Mouse (Mus musculus): ENCODE data around the gene Fut9. TPM values are rescaled to one million over a fixed set of nuclear protein-coding genes. Genes with fewer than 3 reads are reported as not detected.
A peak's percentile ranks its signal among the peaks of the same experiment; 100 is the strongest.

Gene Fut9
- polyA plus RNA-seq (2016; fragmentation: Nextera tagmentation; extraction: Ambion mirVana): 2.6 and 2.9 TPM in 2 replicates

- Histone ChIP-seq H3K27me3 (ENCODE audit: low read depth, poor library complexity, severe bottlenecking) (peaks cover 11% of the 10 kb centered on the region), H3K4me3 (peak within 1 kb of the TSS; percentile 73), H3K4me1 (peaks cover 20% of the 10 kb centered on the region), H3K36me3 (no peaks in the 10 kb centered on the region), H3K27ac (replicated peaks) (peak within 1 kb of the TSS; percentile 93), H3K9me3 (replicated peaks) (no peaks in the 10 kb centered on the region)
- DNase-seq (ENCODE audit: low spot score): peak; percentile 83
- under 1% methylated on average over 52 of the region's 52 CpGs for WGBS
Observed at GRCm38 (mm10) chr4:25799476-25800283, at the start of gene Fut9. TSS of gene Fut9 (minus strand) at chr4:25800244.

- Histone ChIP-seq H3K27me3 (ENCODE audit: low read depth, poor library complexity, severe bottlenecking) (no peaks in the 10 kb centered on the region), H3K4me3 (no peak overlapping the region), H3K4me1 (no peaks in the 10 kb centered on the region), H3K9me3 (replicated peaks) (no peaks in the 10 kb centered on the region), H3K27ac (replicated peaks) (no peak overlapping the region), H3K36me3 (no peaks in the 10 kb centered on the region)
- 92% methylated on average over 7 of the region's 7 CpGs for WGBS
- DNase-seq (ENCODE audit: low spot score): no peak
Observed at GRCm38 (mm10) chr4:25815783-25816182, 15.7 kb upstream of the Fut9 start.

GRCm38 (mm10) chr4:25813340-25813739 lies 13.3 kb upstream of the Fut9 start:
- Histone ChIP-seq H3K4me3 (no peak overlapping the region), H3K4me1 (no peaks in the 10 kb centered on the region), H3K27me3 (ENCODE audit: low read depth, poor library complexity, severe bottlenecking) (no peaks in the 10 kb centered on the region), H3K9me3 (replicated peaks) (no peaks in the 10 kb centered on the region), H3K27ac (replicated peaks) (no peak overlapping the region), H3K36me3 (no peaks in the 10 kb centered on the region)
- DNase-seq (ENCODE audit: low spot score): no peak
- 88% methylated on average over 1 of the region's 1 CpGs for WGBS

GRCm38 (mm10) chr4:25810058-25810457 lies 10.0 kb upstream of the Fut9 start:
- Histone ChIP-seq H3K9me3 (replicated peaks) (no peaks in the 10 kb centered on the region), H3K27me3 (ENCODE audit: low read depth, poor library complexity, severe bottlenecking) (no peaks in the 10 kb centered on the region)
- WGBS: 94% methylated on average over 1 of the region's 1 CpGs

GRCm38 (mm10) chr4:25801751-25802150 lies 1.7 kb upstream of the Fut9 start:
- no peaks in the 10 kb centered on the region for H3K36me3 ChIP-seq
- 94% methylated on average over 2 of the region's 2 CpGs for WGBS

More at GRCm38 (mm10) chr4:25810058-25810457, 10.0 kb upstream of the Fut9 start:
- H3K27ac ChIP-seq (replicated peaks): no peak overlapping the region
- H3K4me1 ChIP-seq: no peaks in the 10 kb centered on the region
- H3K4me3 ChIP-seq: no peak overlapping the region
- no peaks in the 10 kb centered on the region for H3K36me3 ChIP-seq
- no peak for DNase-seq (ENCODE audit: low spot score)

GRCm38 (mm10) chr4:25800284-25800616 lies 206 bp upstream of the Fut9 start:
- Histone ChIP-seq H3K27me3 (ENCODE audit: low read depth, poor library complexity, severe bottlenecking) (peaks cover 11% of the 10 kb centered on the region), H3K4me3 (peak overlapping the region; percentile 73), H3K9me3 (replicated peaks) (no peaks in the 10 kb centered on the region), H3K4me1 (peaks cover 20% of the 10 kb centered on the region), H3K27ac (replicated peaks) (peak overlapping the region; percentile 93), H3K36me3 (no peaks in the 10 kb centered on the region)
- DNase-seq (ENCODE audit: low spot score): no peak
- 4% methylated on average over 5 of the region's 5 CpGs for WGBS

More at GRCm38 (mm10) chr4:25801751-25802150, 1.7 kb upstream of the Fut9 start:
- Histone ChIP-seq H3K27me3 (ENCODE audit: low read depth, poor library complexity, severe bottlenecking) (peaks cover 11% of the 10 kb centered on the region), H3K4me3 (no peak overlapping the region), H3K4me1 (peaks cover 20% of the 10 kb centered on the region), H3K9me3 (replicated peaks) (no peaks in the 10 kb centered on the region), H3K27ac (replicated peaks) (no peak overlapping the region)
- no peak for DNase-seq (ENCODE audit: low spot score)

GRCm38 (mm10) chr4:25799051-25799475 lies 981 bp downstream of the Fut9 start:
- 2% methylated on average over 7 of the region's 7 CpGs for WGBS
- no peak for DNase-seq (ENCODE audit: low spot score)
- no peaks in the 10 kb centered on the region for H3K9me3 ChIP-seq (replicated peaks)
- H3K27me3 ChIP-seq (ENCODE audit: low read depth, poor library complexity, severe bottlenecking): peaks cover 11% of the 10 kb centered on the region
- H3K27ac ChIP-seq (replicated peaks): peak overlapping the region; percentile 93
- H3K4me1 ChIP-seq: peaks cover 20% of the 10 kb centered on the region
- peak overlapping the region; percentile 73 for H3K4me3 ChIP-seq
- H3K36me3 ChIP-seq: no peaks in the 10 kb centered on the region

- Histone ChIP-seq H3K27ac (replicated peaks) (no peak overlapping the region), H3K4me1 (peaks cover 23% of the 10 kb centered on the region), H3K36me3 (no peaks in the 10 kb centered on the region), H3K27me3 (ENCODE audit: low read depth, poor library complexity, severe bottlenecking) (peaks cover 11% of the 10 kb centered on the region), H3K4me3 (peak overlapping the region; percentile 73), H3K9me3 (replicated peaks) (no peaks in the 10 kb centered on the region)
- no peak for DNase-seq (ENCODE audit: low spot score)
- WGBS: 17% methylated on average over 10 of the region's 10 CpGs
Observed at GRCm38 (mm10) chr4:25798412-25798811, 1.6 kb downstream of the Fut9 start.

- H3K36me3 ChIP-seq: no peaks in the 10 kb centered on the region
- no peaks in the 10 kb centered on the region for H3K9me3 ChIP-seq (replicated peaks)
- WGBS: 46% methylated on average over 3 of the region's 3 CpGs
- H3K4me1 ChIP-seq: peaks cover 23% of the 10 kb centered on the region
- H3K4me3 ChIP-seq: no peak overlapping the region
- DNase-seq (ENCODE audit: low spot score): no peak
- peaks cover 8% of the 10 kb centered on the region for H3K27me3 ChIP-seq (ENCODE audit: low read depth, poor library complexity, severe bottlenecking)
- H3K27ac ChIP-seq (replicated peaks): no peak overlapping the region
Observed at GRCm38 (mm10) chr4:25796149-25796548, 3.9 kb downstream of the Fut9 start.

- Histone ChIP-seq H3K4me3 (no peak overlapping the region), H3K27me3 (ENCODE audit: low read depth, poor library complexity, severe bottlenecking) (no peaks in the 10 kb centered on the region), H3K4me1 (no peaks in the 10 kb centered on the region), H3K36me3 (no peaks in the 10 kb centered on the region), H3K27ac (replicated peaks) (no peak overlapping the region), H3K9me3 (replicated peaks) (no peaks in the 10 kb centered on the region)
- no peak for DNase-seq (ENCODE audit: low spot score)
- WGBS: 97% methylated on average over 4 of the region's 4 CpGs
Observed at GRCm38 (mm10) chr4:25785276-25785675, 14.8 kb downstream of the Fut9 start.

- 26% methylated on average over 3 of the region's 3 CpGs for WGBS
- no peak for DNase-seq (ENCODE audit: low spot score)
- H3K9me3 ChIP-seq (replicated peaks): no peaks in the 10 kb centered on the region
- no peaks in the 10 kb centered on the region for H3K27me3 ChIP-seq (ENCODE audit: low read depth, poor library complexity, severe bottlenecking)
- peaks cover 12% of the 10 kb centered on the region for H3K4me1 ChIP-seq
- no peaks in the 10 kb centered on the region for H3K36me3 ChIP-seq
- H3K27ac ChIP-seq (replicated peaks): no peak overlapping the region
- H3K4me3 ChIP-seq: no peak overlapping the region
Observed at GRCm38 (mm10) chr4:25768657-25769056, 31.4 kb downstream of the Fut9 start.

- no peak overlapping the region for H3K27ac ChIP-seq (replicated peaks)
- H3K4me1 ChIP-seq: no peaks in the 10 kb centered on the region
- H3K9me3 ChIP-seq (replicated peaks): no peaks in the 10 kb centered on the region
- H3K27me3 ChIP-seq (ENCODE audit: low read depth, poor library complexity, severe bottlenecking): no peaks in the 10 kb centered on the region
- H3K36me3 ChIP-seq: no peaks in the 10 kb centered on the region
- no peak overlapping the region for H3K4me3 ChIP-seq
- DNase-seq (ENCODE audit: low spot score): no peak
Observed at GRCm38 (mm10) chr4:25763091-25763490, 37.0 kb downstream of the Fut9 start.

- H3K4me3 ChIP-seq: no peak overlapping the region
- no peak for DNase-seq (ENCODE audit: low spot score)
- 56% methylated on average over 4 of the region's 5 CpGs for WGBS
- no peaks in the 10 kb centered on the region for H3K36me3 ChIP-seq
- H3K9me3 ChIP-seq (replicated peaks): no peaks in the 10 kb centered on the region
- H3K27ac ChIP-seq (replicated peaks): no peak overlapping the region
- no peaks in the 10 kb centered on the region for H3K27me3 ChIP-seq (ENCODE audit: low read depth, poor library complexity, severe bottlenecking)
- H3K4me1 ChIP-seq: no peaks in the 10 kb centered on the region
Observed at GRCm38 (mm10) chr4:25757909-25758548, 42.0 kb downstream of the Fut9 start.
